Mouse (Mus musculus) embryonic facial prominence, embryonic 13.5 days (tissue): Measurements from ENCODE around the gene Itpr1. TPM values are rescaled to one million over a fixed set of nuclear protein-coding genes. Genes with fewer than 3 reads are reported as not detected.

ENCODE experiments used
- ATAC-seq: fragments of 200-750 bp; cut with Nextera tagmentation; 2 replicates; pipeline ENCODE4 v1.8.0; 2017; ENCODE audit warnings: low read depth; ENCODE audit not compliant: insufficient number of reproducible peaks, insufficient read depth, low FRiP score, low TSS enrichment
- H3K27ac ChIP-seq: fragments of 300-500 bp; sonication (generic); 2 replicates; pipeline ENCODE4 v1.5.1; 2015; ENCODE audit warnings: moderate library complexity, mild to moderate bottlenecking, inconsistent platforms
- H3K27me3 ChIP-seq: fragments of 300-500 bp; sonication (generic); 2 replicates; pipeline ENCODE4 v1.6.1; 2015; ENCODE audit warnings: mild to moderate bottlenecking, inconsistent platforms
- H3K36me3 ChIP-seq: fragments of 300-500 bp; sonication (generic); 2 replicates; pipeline ENCODE4 v1.6.1; 2015; ENCODE audit warnings: mild to moderate bottlenecking, inconsistent platforms
- H3K4me1 ChIP-seq: fragments of 300-500 bp; sonication (generic); 2 replicates; pipeline ENCODE4 v1.6.1; 2015; ENCODE audit warnings: inconsistent platforms
- H3K4me2 ChIP-seq: fragments of 300-500 bp; sonication (generic); 2 replicates; pipeline ENCODE4 v1.6.1; 2015; ENCODE audit warnings: moderate library complexity, mild to moderate bottlenecking, inconsistent platforms
- H3K4me3 ChIP-seq: fragments of 300-500 bp; sonication (generic); 2 replicates; pipeline ENCODE4 v1.5.1; 2015; ENCODE audit warnings: mild to moderate bottlenecking, inconsistent platforms
- H3K9ac ChIP-seq: fragments of 300-500 bp; sonication (generic); 2 replicates; pipeline ENCODE4 v1.6.1; 2015; ENCODE audit warnings: mild to moderate bottlenecking, inconsistent platforms
- H3K9me3 ChIP-seq: fragments of 300-500 bp; sonication (generic); 2 replicates; pipeline ENCODE4 v1.6.1; 2016; ENCODE audit warnings: inconsistent platforms
- WGBS: fragments of 180-500 bp; shearing (Covaris S2); methylation state at CpG from one replicate; pipeline ENCODE4 v1.1.7; 2015; ENCODE audit warnings: mixed read lengths; 5-methylcytosine and 5-hydroxymethylcytosine counted together
- polyA plus RNA-seq: library from polyadenylated mRNA; unstranded; fragments of >200 nt; fragmentation: Nextera tagmentation; extraction: Ambion mirVana; gene quantifications from 2 replicates; pipeline ENCODE4 v1.2.1, GENCODE M21; 2015

The Itpr1 gene
- polyA plus RNA-seq, 1 experiment from 2014 or later = 7.8 TPM

DNA sequence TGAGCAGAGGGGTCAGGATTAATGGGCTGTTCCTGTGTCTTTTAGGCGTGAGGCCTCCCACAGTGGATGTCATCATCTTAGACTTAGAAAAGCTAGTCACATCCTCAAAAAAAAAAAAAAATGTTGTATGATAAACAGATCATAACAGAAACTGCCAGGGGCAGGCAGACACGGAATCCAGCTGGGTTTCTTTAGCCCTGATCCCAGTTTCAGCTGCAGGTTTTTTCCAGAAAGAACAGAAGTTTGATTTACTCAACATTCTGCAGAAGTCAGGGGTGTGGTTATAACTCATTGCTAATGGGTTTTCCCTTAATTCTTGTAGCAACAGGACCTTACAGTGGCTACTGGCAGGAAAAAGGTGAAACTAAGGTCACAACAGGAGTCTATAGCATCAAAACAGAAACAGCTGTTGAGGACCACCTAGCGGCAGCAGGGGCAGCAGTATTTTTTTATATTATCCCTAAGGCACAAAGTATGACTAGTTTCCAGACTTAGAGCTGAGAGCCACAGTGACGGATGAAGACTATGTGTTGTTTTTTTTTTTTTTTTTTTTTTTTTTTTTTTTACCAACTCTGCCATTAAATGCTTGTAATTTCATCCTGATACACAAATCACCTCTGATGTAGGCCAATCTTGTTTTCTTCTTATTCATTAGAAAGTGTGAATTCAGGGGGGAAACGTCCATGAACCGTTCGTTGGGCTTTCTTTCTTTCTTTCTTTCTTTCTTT, 356.7 kb downstream of the Itpr1 start:
- Histone ChIP-seq H3K4me1 (peaks cover 21% of the 10 kb centered on the region), H3K9me3 (no peaks in the 10 kb centered on the region), H3K4me3 (no peak overlapping the region), H3K27ac (0 out of 2 replicates have a peak overlapping the region, but pooled peaks have one; percentile 16), H3K27me3 (no peaks in the 10 kb centered on the region), H3K36me3 (no peaks in the 10 kb centered on the region), H3K4me2 (no peak overlapping the region), H3K9ac (no peak overlapping the region)
- ATAC-seq = no peak
- 39% methylated on average over 7 of the region's 7 CpGs for WGBS

GRCm38 (mm10) chr6:108570351-108571041, 357.6 kb downstream of the Itpr1 start:
- Histone ChIP-seq H3K9me3 (no peaks in the 10 kb centered on the region), H3K36me3 (no peaks in the 10 kb centered on the region), H3K27me3 (no peaks in the 10 kb centered on the region), H3K4me1 (peaks cover 21% of the 10 kb centered on the region), H3K9ac (peak overlapping the region; percentile 54; the same call in 1 of the 2 replicates), H3K4me2 (peak overlapping the region; percentile 69), H3K4me3 (peak overlapping the region; percentile 39), H3K27ac (peak overlapping the region; percentile 72)
- peak; percentile 59 for ATAC-seq
- WGBS = 14% methylated on average over 11 of the region's 11 CpGs

DNA sequence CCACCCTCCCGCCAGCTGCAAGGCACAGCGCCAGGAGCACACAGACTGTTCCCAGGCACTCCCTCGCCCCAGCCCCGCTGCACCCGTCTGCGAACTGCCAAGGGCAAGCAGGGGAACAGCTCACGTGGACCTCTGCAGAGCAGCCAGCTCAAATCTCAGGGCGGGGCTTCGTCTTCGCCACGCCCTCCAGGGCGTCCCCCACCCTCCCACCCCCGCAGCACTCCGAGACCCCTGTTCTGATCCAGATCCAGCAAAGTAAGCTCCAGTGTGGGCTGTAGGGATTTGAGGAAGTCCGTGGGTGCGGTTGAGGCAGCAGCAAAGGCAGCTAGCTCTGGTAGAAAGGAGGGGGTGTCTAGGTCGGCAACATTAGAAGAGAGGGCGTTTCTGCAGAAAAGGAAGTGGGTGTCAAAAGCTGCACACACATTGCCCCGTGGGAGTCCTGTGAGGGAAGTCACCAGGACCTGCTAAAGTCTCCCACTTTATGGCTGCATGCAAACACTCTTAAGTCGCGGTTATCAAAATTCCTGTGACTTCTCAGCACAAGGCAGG, 358.2 kb downstream of the Itpr1 start:
- Histone ChIP-seq H3K27me3 (no peaks in the 10 kb centered on the region), H3K4me2 (peak overlapping the region; percentile 69), H3K27ac (peak overlapping the region; percentile 72), H3K4me1 (peaks cover 21% of the 10 kb centered on the region), H3K4me3 (peak overlapping the region; percentile 39), H3K36me3 (no peaks in the 10 kb centered on the region), H3K9me3 (no peaks in the 10 kb centered on the region), H3K9ac (peak overlapping the region; percentile 54; the same call in 1 of the 2 replicates)
- ATAC-seq = peak; percentile 82
- WGBS = 2% methylated on average over 21 of the region's 21 CpGs

- peaks cover 3% of the 10 kb centered on the region; the same call in 1 of the 2 replicates for H3K9me3 ChIP-seq
- no peak overlapping the region for H3K27ac ChIP-seq
- no peak overlapping the region for H3K4me2 ChIP-seq
These were observed 359.8 kb downstream of the Itpr1 start for GRCm38 (mm10) chr6:108572646-108573045.

DNA sequence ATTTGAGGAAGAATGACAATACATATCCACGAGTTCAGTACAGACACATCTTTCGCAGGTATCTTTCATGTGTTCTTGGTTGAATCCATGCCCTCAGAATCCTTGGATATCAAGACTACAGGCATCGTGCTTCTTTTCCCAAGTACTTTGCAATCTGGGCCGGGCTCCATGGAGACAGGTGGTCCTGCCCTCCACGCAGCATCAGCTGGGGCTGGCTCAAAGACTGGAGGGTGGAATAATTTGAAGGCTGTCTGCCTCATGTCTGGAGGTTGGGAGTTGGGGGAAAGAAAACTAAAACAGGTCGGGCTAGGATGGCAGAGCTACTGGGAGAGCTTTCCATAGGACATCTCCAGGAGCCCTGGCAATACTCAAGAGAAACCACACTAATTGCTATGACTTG, 364.2 kb downstream of the Itpr1 start:
- H3K9ac ChIP-seq = no peak overlapping the region
- no peaks in the 10 kb centered on the region for H3K27me3 ChIP-seq
- WGBS = 88% methylated on average over 6 of the region's 6 CpGs
- no peak for ATAC-seq
- peaks cover 3% of the 10 kb centered on the region; the same call in 1 of the 2 replicates for H3K9me3 ChIP-seq
- H3K4me1 ChIP-seq = no peaks in the 10 kb centered on the region
- H3K4me2 ChIP-seq = no peak overlapping the region
- H3K27ac ChIP-seq = no peak overlapping the region
- no peaks in the 10 kb centered on the region for H3K36me3 ChIP-seq
- no peak overlapping the region for H3K4me3 ChIP-seq

More at GRCm38 (mm10) chr6:108572646-108573045, 359.8 kb downstream of the Itpr1 start:
- no peak for ATAC-seq
- 62% methylated on average over 7 of the region's 7 CpGs for WGBS
- H3K4me3 ChIP-seq = no peak overlapping the region
- no peaks in the 10 kb centered on the region for H3K36me3 ChIP-seq
- H3K27me3 ChIP-seq = no peaks in the 10 kb centered on the region
- H3K9ac ChIP-seq = no peak overlapping the region
- peaks cover 21% of the 10 kb centered on the region for H3K4me1 ChIP-seq

GRCm38 (mm10) chr6:108588426-108588825, 375.5 kb downstream of the Itpr1 start:
- no peaks in the 10 kb centered on the region for H3K4me1 ChIP-seq
- H3K9ac ChIP-seq = no peak overlapping the region
- H3K9me3 ChIP-seq = no peaks in the 10 kb centered on the region
- no peak overlapping the region for H3K4me3 ChIP-seq
- WGBS = 85% methylated on average over 3 of the region's 3 CpGs
- H3K27ac ChIP-seq = no peak overlapping the region
- H3K4me2 ChIP-seq = no peak overlapping the region
- no peaks in the 10 kb centered on the region for H3K36me3 ChIP-seq
- ATAC-seq = no peak
- H3K27me3 ChIP-seq = no peaks in the 10 kb centered on the region

DNA sequence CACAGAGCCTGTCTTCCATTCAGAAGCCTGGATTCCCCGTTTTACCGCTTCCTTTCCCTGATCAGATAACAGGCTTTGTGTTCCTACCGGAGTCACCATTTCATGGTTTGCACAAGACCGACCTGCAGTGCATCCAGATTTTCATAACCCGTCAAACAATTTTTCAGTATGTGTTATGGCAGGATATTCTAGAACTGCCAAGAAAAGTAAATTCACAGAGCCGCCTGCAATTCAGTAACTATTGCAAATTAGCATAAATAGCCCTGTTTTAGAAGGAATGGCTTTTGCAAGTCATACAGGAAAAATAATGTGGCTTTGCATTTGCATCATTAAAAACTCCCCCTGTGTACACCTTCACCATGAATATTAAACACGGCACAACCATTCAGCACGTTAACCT, 379.3 kb downstream of the Itpr1 start:
- Histone ChIP-seq H3K36me3 (no peaks in the 10 kb centered on the region), H3K27ac (no peak overlapping the region), H3K4me1 (no peaks in the 10 kb centered on the region), H3K4me3 (no peak overlapping the region), H3K4me2 (no peak overlapping the region), H3K27me3 (peaks cover 3% of the 10 kb centered on the region; the same call in 1 of the 2 replicates), H3K9ac (no peak overlapping the region), H3K9me3 (no peaks in the 10 kb centered on the region)
- WGBS = 62% methylated on average over 8 of the region's 8 CpGs
- ATAC-seq = no peak

GRCm38 (mm10) chr6:108592636-108593035, 379.7 kb downstream of the Itpr1 start:
- Histone ChIP-seq H3K4me1 (no peaks in the 10 kb centered on the region), H3K4me2 (no peak overlapping the region), H3K9me3 (no peaks in the 10 kb centered on the region), H3K9ac (no peak overlapping the region), H3K36me3 (no peaks in the 10 kb centered on the region), H3K27ac (no peak overlapping the region), H3K27me3 (peaks cover 3% of the 10 kb centered on the region; the same call in 1 of the 2 replicates), H3K4me3 (no peak overlapping the region)
- WGBS = 75% methylated on average over 6 of the region's 6 CpGs
- no peak for ATAC-seq

GRCm38 (mm10) chr6:108594171-108594841, 381.4 kb downstream of the Itpr1 start:
- H3K9me3 ChIP-seq = no peaks in the 10 kb centered on the region
- no peaks in the 10 kb centered on the region for H3K36me3 ChIP-seq
- ATAC-seq = no peak
- H3K27me3 ChIP-seq = peaks cover 3% of the 10 kb centered on the region; the same call in 1 of the 2 replicates
- no peak overlapping the region for H3K9ac ChIP-seq
- no peak overlapping the region for H3K4me3 ChIP-seq
- H3K27ac ChIP-seq = no peak overlapping the region
- H3K4me1 ChIP-seq = no peaks in the 10 kb centered on the region
- no peak overlapping the region for H3K4me2 ChIP-seq
- 61% methylated on average over 5 of the region's 5 CpGs for WGBS

DNA sequence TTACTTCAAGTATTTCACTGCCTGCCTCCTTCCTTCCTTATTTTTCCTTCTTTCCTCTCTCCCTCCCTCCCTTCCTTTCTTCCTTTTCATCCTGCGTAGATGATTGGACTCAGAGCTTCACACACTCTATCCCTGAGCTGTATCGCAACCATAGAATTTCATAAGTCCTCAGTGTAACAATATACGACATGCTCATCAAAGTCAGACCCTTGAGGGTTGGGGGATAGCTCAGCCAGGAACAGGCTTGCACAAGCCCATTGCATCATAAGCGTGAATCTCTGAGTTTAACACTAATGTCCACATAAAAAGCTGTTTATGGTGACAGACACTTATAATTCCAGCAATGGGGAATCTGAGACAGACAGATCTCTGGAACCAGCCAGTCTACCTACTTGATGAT, 385.8 kb downstream of the Itpr1 start:
- no peaks in the 10 kb centered on the region for H3K9me3 ChIP-seq
- H3K4me2 ChIP-seq = no peak overlapping the region
- no peaks in the 10 kb centered on the region for H3K36me3 ChIP-seq
- ATAC-seq = no peak
- peaks cover 2% of the 10 kb centered on the region; the same call in 1 of the 2 replicates for H3K27me3 ChIP-seq
- H3K27ac ChIP-seq = no peak overlapping the region
- no peaks in the 10 kb centered on the region for H3K4me1 ChIP-seq
- no peak overlapping the region for H3K4me3 ChIP-seq
- WGBS = 50% methylated on average over 4 of the region's 4 CpGs
- no peak overlapping the region for H3K9ac ChIP-seq

DNA sequence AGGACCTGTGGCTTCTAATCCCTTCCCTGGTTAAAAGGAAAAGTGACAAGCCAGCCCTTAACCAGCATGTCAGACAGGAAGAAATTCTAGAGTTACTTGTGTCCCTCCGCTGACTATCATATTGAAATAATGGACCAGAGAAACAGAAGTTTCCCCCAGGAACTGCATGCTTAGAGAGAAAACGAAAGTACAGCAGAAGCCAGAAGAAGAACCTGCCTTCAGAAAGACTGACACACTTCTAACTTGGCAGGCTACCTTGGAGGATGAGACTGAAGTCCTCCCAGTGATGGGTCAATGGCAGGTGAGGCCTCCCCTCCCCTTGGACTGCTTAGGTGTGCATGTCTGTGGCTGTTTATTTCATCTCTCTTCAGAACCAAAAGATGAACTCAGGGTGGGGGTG, 386.4 kb downstream of the Itpr1 start:
- Histone ChIP-seq H3K4me2 (no peak overlapping the region), H3K27ac (no peak overlapping the region), H3K9ac (no peak overlapping the region), H3K4me1 (no peaks in the 10 kb centered on the region), H3K27me3 (no peaks in the 10 kb centered on the region), H3K9me3 (no peaks in the 10 kb centered on the region), H3K36me3 (no peaks in the 10 kb centered on the region), H3K4me3 (no peak overlapping the region)
- 83% methylated on average over 2 of the region's 2 CpGs for WGBS
- ATAC-seq = no peak
